Mouse (Mus musculus) T-cell, adult 2 months (primary cell): ENCODE measurements around the gene Fam53b.
A peak's percentile ranks its signal among the peaks of the same experiment; 100 is the strongest.

Experiments used
- DNase-seq: peaks from one replicate; pipeline ENCODE4 v3.0.0; 2022; ENCODE audit warnings: low spot score

The Fam53b gene

GRCm38 (mm10) chr7:132787496-132788190, 26.0 kb downstream of the Fam53b start:
- no peak for DNase-seq

- DNase-seq = no peak
Observed at GRCm38 (mm10) chr7:132787022-132787421, 26.7 kb downstream of the Fam53b start.

GRCm38 (mm10) chr7:132786522-132786921, 27.2 kb downstream of the Fam53b start:
- DNase-seq = no peak

GRCm38 (mm10) chr7:132786011-132786410, 27.7 kb downstream of the Fam53b start:
- no peak for DNase-seq

GRCm38 (mm10) chr7:132784101-132784500, 29.6 kb downstream of the Fam53b start:
- DNase-seq = no peak

GRCm38 (mm10) chr7:132781850-132782249, 31.8 kb downstream of the Fam53b start:
- DNase-seq = no peak

- DNase-seq = no peak
Observed at GRCm38 (mm10) chr7:132781130-132781814, 32.4 kb downstream of the Fam53b start.

- no peak for DNase-seq
Observed at GRCm38 (mm10) chr7:132780611-132781010, 33.1 kb downstream of the Fam53b start.

GRCm38 (mm10) chr7:132778630-132779029, 35.1 kb downstream of the Fam53b start:
- no peak for DNase-seq

- DNase-seq = no peak
Observed at GRCm38 (mm10) chr7:132777728-132778453, 35.8 kb downstream of the Fam53b start.

GRCm38 (mm10) chr7:132777117-132777516, 36.6 kb downstream of the Fam53b start:
- DNase-seq = no peak

- no peak for DNase-seq
Observed at GRCm38 (mm10) chr7:132776338-132777111, 37.2 kb downstream of the Fam53b start.

GRCm38 (mm10) chr7:132775922-132776321, 37.8 kb downstream of the Fam53b start:
- DNase-seq = no peak

GRCm38 (mm10) chr7:132775333-132775732, 38.4 kb downstream of the Fam53b start:
- DNase-seq = no peak

- peak; percentile 75 for DNase-seq
Observed at GRCm38 (mm10) chr7:132773011-132773705, 40.5 kb downstream of the Fam53b start.

- DNase-seq = peak; percentile 30
Observed at GRCm38 (mm10) chr7:132772440-132772839, 41.2 kb downstream of the Fam53b start.

- no peak for DNase-seq
Observed at GRCm38 (mm10) chr7:132768498-132769344, 45.0 kb downstream of the Fam53b start.

- peak; percentile 30 for DNase-seq
Observed at GRCm38 (mm10) chr7:132767999-132768370, 45.7 kb downstream of the Fam53b start.

GRCm38 (mm10) chr7:132767233-132767998, 46.3 kb downstream of the Fam53b start:
- DNase-seq = no peak
